Mouse (Mus musculus) hindbrain, embryonic 15.5 days (tissue): ENCODE results near the gene Grid2. TPM values are rescaled to one million over a fixed set of nuclear protein-coding genes. Genes with fewer than 3 reads are reported as not detected.

Experiments used
- ATAC-seq: fragments of 200-750 bp; cut with Nextera tagmentation; 2 replicates; pipeline ENCODE4 v1.8.0; 2017; ENCODE audit warnings: low read depth, moderate number of reproducible peaks, moderate TSS enrichment; ENCODE audit not compliant: low FRiP score
- H3K27ac ChIP-seq: fragments of 300-500 bp; sonication (generic); replicated peaks from 2 replicates; pipeline ENCODE4 v1.5.1; 2015; ENCODE audit warnings: mild to moderate bottlenecking, inconsistent platforms
- H3K27me3 ChIP-seq: fragments of 300-500 bp; sonication (generic); 2 replicates; pipeline ENCODE4 v1.6.1; 2015; ENCODE audit warnings: control low read depth, inconsistent platforms
- H3K36me3 ChIP-seq: fragments of 300-500 bp; sonication (generic); 2 replicates; pipeline ENCODE4 v1.6.1; 2015; ENCODE audit warnings: control low read depth, inconsistent platforms
- H3K4me1 ChIP-seq: fragments of 300-500 bp; sonication (generic); replicated peaks from 2 replicates; pipeline ENCODE4 v1.6.1; 2015; ENCODE audit warnings: control low read depth, inconsistent platforms
- H3K4me2 ChIP-seq: fragments of 300-500 bp; sonication (generic); 2 replicates; pipeline ENCODE4 v1.6.1; 2015; ENCODE audit warnings: moderate library complexity, mild to moderate bottlenecking, inconsistent platforms
- H3K4me3 ChIP-seq: fragments of 300-500 bp; sonication (generic); 2 replicates; pipeline ENCODE4 v1.5.1; 2015; ENCODE audit warnings: mild to moderate bottlenecking, inconsistent platforms
- H3K9ac ChIP-seq: fragments of 300-500 bp; sonication (generic); 2 replicates; pipeline ENCODE4 v1.6.1; 2015; ENCODE audit warnings: inconsistent platforms
- H3K9me3 ChIP-seq: fragments of 300-500 bp; sonication (generic); 2 replicates; pipeline ENCODE4 v1.6.1; 2016; ENCODE audit warnings: control low read depth, inconsistent platforms
- WGBS: fragments of 180-500 bp; shearing (Covaris S2); methylation state at CpG from one replicate; pipeline ENCODE4 v1.1.7; 2015; 5-methylcytosine and 5-hydroxymethylcytosine counted together
- polyA plus RNA-seq: library from polyadenylated mRNA; unstranded; fragments of >200 nt; fragmentation: Nextera tagmentation; extraction: Ambion mirVana; gene quantifications from 2 replicates; pipeline ENCODE4 v1.2.1, GENCODE M21; 2015

Grid2 gene
- polyA plus RNA-seq, 1 experiment from 2014 or later = 17.4 TPM

DNA sequence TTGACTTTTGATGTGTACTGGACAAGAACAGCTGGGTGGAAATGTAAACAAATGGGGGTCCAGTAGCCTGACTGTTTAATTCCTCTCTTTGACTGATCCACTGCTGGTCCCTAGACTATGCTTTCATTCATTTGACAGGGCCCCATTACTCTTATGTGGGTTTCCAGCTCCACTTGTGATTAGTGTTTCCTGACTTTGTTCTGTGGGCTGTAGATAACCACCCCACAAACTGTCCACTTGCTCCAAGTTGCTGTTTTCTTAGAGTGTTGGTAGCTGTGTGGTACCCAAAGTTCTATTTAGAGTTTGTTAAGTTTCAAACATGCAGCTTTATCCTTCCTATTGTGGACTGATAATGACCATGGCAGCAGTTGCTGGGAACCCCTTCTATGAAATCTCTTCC lies 1172.0 kb downstream of the Grid2 start:
- Histone ChIP-seq H3K27me3 (no peaks in the 10 kb centered on the region), H3K36me3 (no peaks in the 10 kb centered on the region), H3K4me1 (no peaks in the 10 kb centered on the region), H3K4me3 (no peak overlapping the region), H3K27ac (no peak overlapping the region), H3K9ac (no peak overlapping the region), H3K9me3 (no peaks in the 10 kb centered on the region), H3K4me2 (no peak overlapping the region)
- no peak for ATAC-seq

DNA sequence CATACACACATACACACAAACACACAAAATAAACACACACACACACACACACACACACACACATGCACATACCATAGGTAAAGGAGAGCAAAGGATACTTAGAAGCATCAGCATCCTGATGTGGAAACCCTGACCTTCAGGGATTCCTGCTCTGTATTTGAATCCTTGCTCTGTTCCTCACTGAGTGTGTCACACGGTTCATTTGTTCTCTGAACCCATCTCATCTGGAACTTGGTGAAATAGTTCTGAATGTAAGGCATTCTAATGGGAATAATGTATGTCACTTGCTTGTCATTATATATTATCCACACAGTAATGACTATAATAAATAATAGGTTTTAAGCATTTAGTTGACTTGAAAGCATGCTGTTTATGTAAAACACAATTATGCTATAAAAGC lies 1173.2 kb downstream of the Grid2 start:
- H3K27ac ChIP-seq = no peak overlapping the region
- no peak for ATAC-seq
- no peak overlapping the region for H3K4me2 ChIP-seq
- no peaks in the 10 kb centered on the region for H3K36me3 ChIP-seq
- WGBS = 33% methylated on average over 1 of the region's 1 CpGs
- H3K4me1 ChIP-seq = no peaks in the 10 kb centered on the region
- no peaks in the 10 kb centered on the region for H3K27me3 ChIP-seq
- H3K9me3 ChIP-seq = no peaks in the 10 kb centered on the region
- no peak overlapping the region for H3K4me3 ChIP-seq
- H3K9ac ChIP-seq = no peak overlapping the region

DNA sequence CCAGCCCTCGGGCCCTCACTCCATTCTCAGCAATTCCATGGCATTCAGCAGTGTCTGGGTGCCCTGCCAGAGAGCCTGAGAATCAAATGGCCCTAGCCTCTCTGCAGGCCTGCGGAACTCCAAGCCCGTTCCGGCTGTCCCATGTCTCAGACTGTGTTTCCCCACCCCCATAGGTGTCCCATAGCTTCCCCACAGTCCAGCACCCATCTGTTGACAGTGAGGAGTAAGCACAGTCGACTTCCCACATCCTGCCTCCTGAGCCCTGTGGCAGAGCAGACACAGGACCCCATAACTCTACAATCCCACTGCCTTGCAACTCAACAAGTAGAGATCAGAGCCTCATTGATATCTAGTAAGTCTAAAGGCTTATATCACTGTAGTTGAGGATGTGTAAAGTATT lies 1192.5 kb downstream of the Grid2 start:
- peak; percentile 45; the same call in 1 of the 2 replicates for ATAC-seq

DNA sequence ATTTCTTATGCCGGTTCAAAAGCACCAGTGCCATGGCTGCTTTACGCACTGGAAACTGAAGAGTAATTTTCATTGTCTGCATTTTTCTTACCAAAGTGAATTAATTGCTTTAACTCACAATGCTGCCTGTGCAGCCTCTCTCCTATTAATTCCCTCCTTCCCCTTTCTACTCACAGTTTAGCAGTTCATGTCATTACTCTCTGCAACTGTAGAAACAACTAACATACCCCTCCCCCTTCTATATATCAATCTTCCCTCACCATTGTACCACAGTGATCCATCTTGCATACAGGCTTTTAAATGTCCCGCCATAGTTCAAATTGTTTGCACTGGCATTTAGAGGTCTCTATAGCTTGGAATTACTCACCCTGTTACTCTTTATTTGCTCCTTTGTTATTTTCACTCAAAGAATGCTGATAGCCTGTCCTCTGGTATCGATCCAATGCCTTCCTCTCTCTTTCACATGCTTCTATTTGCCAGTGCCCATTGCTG lies 1193.2 kb downstream of the Grid2 start:
- Histone ChIP-seq H3K27ac (no peak overlapping the region), H3K9ac (no peak overlapping the region), H3K4me2 (no peak overlapping the region), H3K9me3 (no peaks in the 10 kb centered on the region), H3K36me3 (no peaks in the 10 kb centered on the region), H3K4me3 (no peak overlapping the region), H3K27me3 (no peaks in the 10 kb centered on the region), H3K4me1 (no peaks in the 10 kb centered on the region)
- WGBS = 36% methylated on average over 4 of the region's 4 CpGs
- no peak for ATAC-seq

More for the DNA sequence above, 1192.5 kb downstream of the Grid2 start:
- H3K4me2 ChIP-seq = no peak overlapping the region
- H3K36me3 ChIP-seq = no peaks in the 10 kb centered on the region
- no peaks in the 10 kb centered on the region for H3K4me1 ChIP-seq
- no peak overlapping the region for H3K9ac ChIP-seq
- 84% methylated on average over 5 of the region's 5 CpGs for WGBS
- H3K27me3 ChIP-seq = no peaks in the 10 kb centered on the region
- H3K4me3 ChIP-seq = no peak overlapping the region
- H3K9me3 ChIP-seq = no peaks in the 10 kb centered on the region
- no peak overlapping the region for H3K27ac ChIP-seq

DNA sequence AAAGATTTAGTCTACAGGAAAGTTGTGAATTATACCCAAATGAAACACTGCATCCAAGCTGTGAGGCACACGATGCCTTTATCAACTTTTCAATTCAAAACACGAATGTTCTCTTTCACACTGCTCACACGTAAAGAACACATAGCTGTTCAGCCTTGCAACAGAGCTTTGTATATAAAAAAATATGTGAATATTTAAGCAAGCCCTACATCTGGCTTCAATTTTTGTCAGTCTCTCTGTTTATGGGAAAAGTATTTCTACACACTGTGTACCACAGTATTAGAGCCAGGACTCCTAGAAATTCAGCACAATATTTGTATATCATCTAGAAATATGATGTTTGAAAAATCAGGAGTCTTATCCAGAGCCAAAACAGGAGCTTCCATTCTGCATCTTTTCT lies 1195.1 kb downstream of the Grid2 start:
- no peak overlapping the region for H3K4me2 ChIP-seq
- H3K36me3 ChIP-seq = no peaks in the 10 kb centered on the region
- H3K4me3 ChIP-seq = no peak overlapping the region
- 87% methylated on average over 3 of the region's 3 CpGs for WGBS
- no peaks in the 10 kb centered on the region for H3K4me1 ChIP-seq
- no peaks in the 10 kb centered on the region for H3K27me3 ChIP-seq
- no peaks in the 10 kb centered on the region for H3K9me3 ChIP-seq
- no peak overlapping the region for H3K9ac ChIP-seq
- ATAC-seq = no peak
- no peak overlapping the region for H3K27ac ChIP-seq

DNA sequence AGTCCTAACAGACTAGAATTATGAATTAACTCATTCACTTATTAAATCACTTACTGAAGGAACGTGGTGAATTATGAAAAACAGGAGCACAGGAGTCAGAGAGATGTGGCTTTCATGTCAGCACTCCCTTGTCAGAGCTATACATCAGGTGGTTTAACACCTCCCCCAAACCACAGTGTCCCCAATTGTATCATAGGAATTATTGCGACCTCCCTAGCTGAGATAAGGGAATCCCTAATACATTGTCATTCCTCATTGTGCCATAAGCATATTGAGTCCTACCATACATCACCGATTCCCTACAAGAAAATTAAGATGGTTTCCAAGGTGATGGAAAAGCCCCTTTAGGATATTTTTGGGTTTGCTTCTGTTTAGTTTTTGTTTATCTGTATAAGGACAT lies 1224.2 kb downstream of the Grid2 start:
- no peaks in the 10 kb centered on the region for H3K36me3 ChIP-seq
- no peak overlapping the region for H3K4me2 ChIP-seq
- H3K4me1 ChIP-seq = 0 out of 2 replicates have a peak, but pooled peaks cover 3% of the 10 kb centered on the region
- ATAC-seq = no peak
- no peak overlapping the region for H3K9ac ChIP-seq
- WGBS = 61% methylated on average over 3 of the region's 3 CpGs
- H3K27me3 ChIP-seq = no peaks in the 10 kb centered on the region
- no peak overlapping the region for H3K4me3 ChIP-seq
- no peaks in the 10 kb centered on the region for H3K9me3 ChIP-seq
- no peak overlapping the region for H3K27ac ChIP-seq

DNA sequence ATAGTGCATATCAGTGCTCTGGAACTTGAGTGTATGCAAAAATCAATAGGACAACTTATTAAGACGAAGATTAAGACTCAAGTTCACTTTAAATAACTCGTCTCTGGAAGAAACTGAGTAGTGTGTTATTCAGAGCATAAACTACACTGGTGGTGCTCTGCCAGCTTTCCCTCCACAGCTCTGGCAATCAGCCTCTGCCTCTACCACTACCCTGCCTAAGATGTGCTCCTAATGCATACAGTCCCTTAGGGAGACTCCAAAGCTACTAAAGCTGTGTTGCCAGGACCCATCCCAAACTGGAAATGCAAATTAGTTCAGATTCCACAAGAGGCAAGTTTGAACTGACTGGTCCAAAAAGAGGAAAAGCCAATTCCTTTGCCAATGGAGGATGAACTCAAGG lies 1224.9 kb downstream of the Grid2 start:
- no peak overlapping the region for H3K27ac ChIP-seq
- WGBS = 72% methylated on average over 2 of the region's 2 CpGs
- H3K9ac ChIP-seq = no peak overlapping the region
- H3K4me2 ChIP-seq = no peak overlapping the region
- ATAC-seq = no peak
- no peaks in the 10 kb centered on the region for H3K36me3 ChIP-seq
- H3K4me3 ChIP-seq = no peak overlapping the region
- 0 out of 2 replicates have a peak, but pooled peaks cover 3% of the 10 kb centered on the region for H3K4me1 ChIP-seq
- no peaks in the 10 kb centered on the region for H3K9me3 ChIP-seq
- no peaks in the 10 kb centered on the region for H3K27me3 ChIP-seq

DNA sequence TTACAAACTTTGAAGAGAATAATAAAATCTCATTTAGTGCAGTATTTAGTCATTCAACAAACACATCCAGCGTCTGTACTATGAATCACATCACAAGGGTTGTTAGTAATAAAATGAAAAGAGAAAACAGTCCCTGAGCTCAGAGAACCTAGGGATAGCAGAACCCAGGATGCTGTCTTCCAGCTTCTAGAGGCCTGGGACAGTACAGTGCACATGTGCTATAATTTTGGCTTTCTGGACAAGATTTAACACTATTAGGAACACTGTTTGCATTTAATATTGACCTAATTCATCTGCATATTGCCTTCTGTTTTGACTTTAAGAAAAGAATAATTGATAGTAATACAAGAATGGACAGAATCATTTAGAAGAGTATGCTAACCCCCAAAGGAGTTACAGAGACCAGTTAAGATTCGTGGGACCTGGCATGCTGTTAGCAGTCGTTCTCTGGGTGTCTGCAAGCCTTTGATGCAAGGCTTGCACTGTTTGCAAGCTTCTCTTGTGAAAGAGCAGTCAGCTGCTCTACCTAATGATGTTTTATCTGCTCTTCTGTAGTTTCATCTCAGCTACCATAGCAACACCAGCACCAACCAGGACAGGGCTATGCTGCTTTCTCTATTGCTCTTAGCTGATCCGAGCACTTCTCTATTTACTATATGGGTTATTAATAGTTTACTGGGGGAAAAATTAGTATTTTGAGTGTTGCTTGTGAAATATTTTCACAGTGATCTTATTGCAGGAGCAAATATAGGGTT lies 1234.8 kb downstream of the Grid2 start:
- H3K9ac ChIP-seq = no peak overlapping the region
- WGBS = 48% methylated on average over 4 of the region's 4 CpGs
- no peaks in the 10 kb centered on the region for H3K4me1 ChIP-seq
- no peaks in the 10 kb centered on the region for H3K9me3 ChIP-seq
- no peak overlapping the region for H3K27ac ChIP-seq
- no peaks in the 10 kb centered on the region for H3K36me3 ChIP-seq
- peak; percentile 78 for ATAC-seq
- H3K4me2 ChIP-seq = no peak overlapping the region
- H3K27me3 ChIP-seq = no peaks in the 10 kb centered on the region
- H3K4me3 ChIP-seq = no peak overlapping the region

DNA sequence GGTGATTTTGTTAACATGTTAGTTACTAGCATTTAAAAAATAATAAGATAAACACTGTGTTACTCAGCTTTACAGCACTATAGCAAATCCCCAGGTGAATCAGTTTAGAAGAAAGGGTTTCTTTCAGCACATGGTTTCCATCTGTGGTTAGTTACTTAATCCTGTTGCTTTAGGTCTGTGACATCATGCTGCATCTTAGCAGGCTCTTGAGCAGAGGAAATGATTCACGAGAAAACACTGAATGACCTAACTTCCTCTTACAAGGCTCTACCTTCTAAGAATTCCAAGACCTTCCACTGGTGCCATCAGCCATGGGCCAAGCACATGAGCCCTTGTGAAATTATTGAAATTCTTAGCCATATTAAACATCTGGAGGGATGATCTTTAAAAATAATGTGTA lies 1248.7 kb downstream of the Grid2 start:
- Histone ChIP-seq H3K27me3 (no peaks in the 10 kb centered on the region), H3K9me3 (no peaks in the 10 kb centered on the region), H3K27ac (no peak overlapping the region), H3K9ac (no peak overlapping the region), H3K4me1 (no peaks in the 10 kb centered on the region), H3K4me3 (no peak overlapping the region), H3K4me2 (no peak overlapping the region), H3K36me3 (no peaks in the 10 kb centered on the region)
- ATAC-seq = no peak
- 72% methylated on average over 1 of the region's 1 CpGs for WGBS

DNA sequence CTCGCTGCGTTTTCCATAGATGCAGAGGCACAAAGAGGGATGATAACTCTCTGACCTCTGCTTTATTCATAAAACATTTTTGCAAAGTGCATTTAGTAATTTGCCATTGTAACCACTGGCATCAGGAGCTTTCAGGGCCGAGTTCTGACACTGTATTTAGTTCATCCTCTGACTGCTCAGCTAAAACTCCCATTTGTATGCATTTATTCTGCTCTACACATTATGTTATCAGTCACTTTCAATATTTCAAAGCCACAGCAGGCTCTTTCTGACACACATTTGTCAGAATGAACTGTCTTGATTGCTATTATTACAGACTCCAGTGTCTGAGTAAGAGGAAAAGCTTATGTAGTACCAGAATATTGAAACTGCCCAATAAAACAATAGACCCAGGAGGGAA lies 1286.5 kb downstream of the Grid2 start:
- H3K9ac ChIP-seq = no peak overlapping the region
- H3K27ac ChIP-seq = no peak overlapping the region
- no peaks in the 10 kb centered on the region for H3K36me3 ChIP-seq
- no peaks in the 10 kb centered on the region for H3K4me1 ChIP-seq
- 66% methylated on average over 3 of the region's 3 CpGs for WGBS
- no peak overlapping the region for H3K4me3 ChIP-seq
- no peak for ATAC-seq
- H3K27me3 ChIP-seq = no peaks in the 10 kb centered on the region
- H3K9me3 ChIP-seq = no peaks in the 10 kb centered on the region
- H3K4me2 ChIP-seq = no peak overlapping the region

DNA sequence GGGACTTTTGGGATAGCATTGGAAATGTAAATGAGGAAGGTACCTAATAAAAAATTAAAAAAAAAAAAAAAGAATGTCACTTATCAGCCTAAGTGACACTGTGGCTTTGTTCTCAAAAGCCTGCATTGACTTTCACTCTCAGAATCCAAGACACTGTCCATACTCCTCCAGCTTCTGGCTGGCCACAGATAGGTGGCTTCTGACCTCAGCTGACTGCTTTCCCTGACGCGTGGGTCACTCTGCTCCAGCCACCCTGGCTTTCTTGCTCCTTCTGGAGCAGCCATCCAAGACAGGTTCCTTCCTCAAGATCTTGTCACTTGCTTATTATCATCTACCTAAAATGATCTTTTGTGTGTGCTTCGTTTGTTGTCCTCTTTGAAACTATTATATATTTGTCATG lies 1298.0 kb downstream of the Grid2 start:
- Histone ChIP-seq H3K36me3 (no peaks in the 10 kb centered on the region), H3K27me3 (no peaks in the 10 kb centered on the region), H3K4me2 (no peak overlapping the region), H3K4me3 (no peak overlapping the region), H3K9ac (no peak overlapping the region), H3K9me3 (no peaks in the 10 kb centered on the region), H3K27ac (no peak overlapping the region), H3K4me1 (no peaks in the 10 kb centered on the region)
- ATAC-seq = no peak
- 84% methylated on average over 3 of the region's 3 CpGs for WGBS

DNA sequence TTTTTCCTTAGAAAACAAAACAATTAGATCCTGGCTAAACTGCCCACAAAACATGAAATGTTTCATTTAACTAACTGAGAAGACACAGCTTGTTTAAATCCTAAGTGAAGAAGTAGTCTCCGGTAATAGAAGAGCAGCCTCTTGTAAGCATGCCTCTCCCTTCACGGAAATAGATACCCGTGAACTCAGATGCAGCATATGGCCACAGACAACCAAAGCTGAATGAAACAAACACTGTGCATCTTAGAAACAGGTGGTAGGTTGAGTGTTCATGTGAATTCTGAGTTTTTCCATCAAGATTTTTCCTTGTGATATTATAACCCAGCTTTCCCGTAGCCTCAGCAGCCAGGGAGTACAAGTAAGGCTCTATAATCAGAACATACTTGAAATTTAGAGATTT lies 1299.5 kb downstream of the Grid2 start:
- H3K9ac ChIP-seq = no peak overlapping the region
- H3K4me3 ChIP-seq = no peak overlapping the region
- H3K36me3 ChIP-seq = no peaks in the 10 kb centered on the region
- 91% methylated on average over 4 of the region's 4 CpGs for WGBS
- ATAC-seq = no peak
- H3K27ac ChIP-seq = no peak overlapping the region
- H3K4me1 ChIP-seq = no peaks in the 10 kb centered on the region
- no peak overlapping the region for H3K4me2 ChIP-seq
- H3K27me3 ChIP-seq = no peaks in the 10 kb centered on the region
- no peaks in the 10 kb centered on the region for H3K9me3 ChIP-seq

DNA sequence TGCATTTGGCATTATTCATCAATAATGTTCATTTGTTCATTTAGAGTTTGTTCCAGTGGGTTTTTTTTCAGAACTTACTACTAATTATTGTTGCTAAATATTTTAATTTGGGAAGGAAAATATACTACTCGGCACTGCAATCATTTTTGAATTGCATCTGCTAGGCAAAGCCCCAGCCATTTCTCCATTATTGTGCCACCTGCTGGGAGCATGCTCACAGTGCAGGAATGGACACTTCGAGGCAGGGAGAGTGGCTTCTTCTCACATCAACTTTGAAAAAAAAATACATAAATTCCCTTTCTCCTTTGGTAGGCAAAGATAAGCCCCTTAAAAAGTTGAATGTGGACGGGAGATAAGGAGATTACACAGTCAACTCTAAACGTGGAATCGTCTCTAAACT lies 1312.9 kb downstream of the Grid2 start:
- ATAC-seq = no peak
- WGBS = 65% methylated on average over 5 of the region's 5 CpGs
- no peak overlapping the region for H3K9ac ChIP-seq
- no peaks in the 10 kb centered on the region for H3K4me1 ChIP-seq
- no peaks in the 10 kb centered on the region for H3K27me3 ChIP-seq
- no peaks in the 10 kb centered on the region for H3K9me3 ChIP-seq
- no peak overlapping the region for H3K4me3 ChIP-seq
- H3K27ac ChIP-seq = no peak overlapping the region
- no peaks in the 10 kb centered on the region for H3K36me3 ChIP-seq
- H3K4me2 ChIP-seq = no peak overlapping the region
